Mouse (Mus musculus): ENCODE measurements around the gene Stum. TPM values are rescaled to one million over a fixed set of nuclear protein-coding genes. Genes with fewer than 3 reads are reported as not detected.

Stum gene
- total and polyA plus RNA-seq, 3 experiments, result 0.42 to 0.61 (median 0.51) TPM

DNA sequence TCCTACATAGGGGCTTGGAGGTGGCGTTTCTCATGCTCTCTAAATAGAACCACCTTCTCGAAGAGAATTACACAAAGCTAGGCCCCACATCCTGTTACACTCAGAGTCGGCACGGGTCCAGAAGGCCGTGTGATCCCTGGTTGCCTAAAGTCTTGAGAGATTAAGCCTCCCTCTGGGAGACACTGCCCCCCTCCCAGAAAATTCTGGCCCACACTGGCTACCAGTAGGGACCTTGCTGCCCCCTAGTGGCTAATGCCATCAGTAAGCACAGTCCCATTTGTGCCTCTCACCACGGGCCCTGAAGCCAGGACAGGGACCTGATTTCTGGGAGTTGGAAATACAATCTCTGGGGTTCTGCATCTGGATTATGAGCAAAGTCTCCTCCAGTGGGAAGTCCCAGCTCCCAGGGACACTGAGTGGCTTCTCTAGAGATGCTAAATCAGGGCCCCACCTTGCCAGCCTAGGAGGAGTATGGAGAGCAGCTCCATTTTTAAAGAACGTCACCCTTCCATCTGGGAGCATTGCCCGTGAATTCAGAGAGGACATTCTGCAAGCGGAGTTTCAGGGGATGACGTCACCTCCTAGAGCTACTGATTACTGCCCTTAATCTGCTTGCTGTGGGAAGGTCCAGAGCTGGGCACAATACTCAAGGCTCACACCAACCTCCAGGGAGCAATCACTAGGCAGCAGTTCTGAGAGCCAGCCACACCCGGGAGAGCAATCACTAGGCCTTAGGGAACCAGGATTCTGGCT, 61.1 kb downstream of the Stum start:
- peak overlapping the region; percentile 15; the same call in 1 of the 2 replicates for H3K9ac ChIP-seq (ENCODE audit: insufficient read depth, low read depth)
- H3K27ac ChIP-seq (ENCODE audit: insufficient read depth, low read depth), result peak overlapping the region; percentile 90
- H3K4me2 ChIP-seq (ENCODE audit: insufficient read depth, low read depth, poor library complexity, severe bottlenecking), result no peak overlapping the region
- H3K79me2 ChIP-seq (replicated peaks; ENCODE audit: control insufficient read depth, extremely low read depth, insufficient read depth, poor library complexity, severe bottlenecking), result no peaks in the 10 kb centered on the region
- H3K4me3 ChIP-seq (replicated peaks in 1 of 3; ENCODE audit: low read depth in 2 of 3, low read length in 2 of 3, poor library complexity in 1 of 3), result no peak overlapping the region
- TF ChIP-seq MYC (IDR thresholded peaks at IDR 0.05; ENCODE audit: low read depth, low read length), result 0 out of 2 replicates have a peak, but pooled peaks have one; percentile 52
- TF ChIP-seq NRF1 (IDR thresholded peaks at IDR 0.05; ENCODE audit: low read depth, low read length), result no peak
- no peak for TF ChIP-seq MAX (IDR thresholded peaks at IDR 0.05; ENCODE audit: low read length)
- peak; percentile 80 for TF ChIP-seq RAD21 (IDR thresholded peaks at IDR 0.05; ENCODE audit: low read depth, low read length)
- TF ChIP-seq CTCF (conservative IDR thresholded peaks at IDR 0.05 in 1 of 2, IDR thresholded peaks at IDR 0.05 in 1 of 2; ENCODE audit: low read depth in 2 of 2, low read length in 2 of 2), result peak; percentile 63 to 91
- TF ChIP-seq BHLHE40 (IDR thresholded peaks at IDR 0.05; ENCODE audit: low read depth, low read length), result peak; percentile 65
- TF ChIP-seq E2F4 (IDR thresholded peaks at IDR 0.05; ENCODE audit: insufficient replicate concordance, low read depth, low read length), result no peak
- TF ChIP-seq POLR2A (IDR thresholded peaks at IDR 0.05; ENCODE audit: low read depth, low read length), result no peak
- peak; percentile 21; the same call in 1 of the 2 replicates for TF ChIP-seq TCF12 (IDR thresholded peaks at IDR 0.05; ENCODE audit: low read depth, low read length)
- TF ChIP-seq UBTF (IDR thresholded peaks at IDR 0.05; ENCODE audit: low read depth, low read length), result 0 out of 2 replicates have a peak, but pooled peaks have one; percentile 40
- peak; percentile 56; the same call in 1 of the 2 replicates for TF ChIP-seq JUND (conservative IDR thresholded peaks at IDR 0.05; ENCODE audit: low read depth, low read length)
- TF ChIP-seq MEF2A (IDR thresholded peaks at IDR 0.05; ENCODE audit: borderline replicate concordance, low read depth, low read length), result 0 out of 2 replicates have a peak, but pooled peaks have one; percentile 36
- no peak for TF ChIP-seq CHD2 (IDR thresholded peaks at IDR 0.05; ENCODE audit: low read length)
- TF ChIP-seq MAZ (IDR thresholded peaks at IDR 0.05; ENCODE audit: low read depth, low read length), result peak; percentile 97
- peak; percentile 57; the same call in 1 of the 2 replicates for TF ChIP-seq JUN (IDR thresholded peaks at IDR 0.05; ENCODE audit: insufficient read depth, low read depth, low read length)
- TF ChIP-seq ELF1 (IDR thresholded peaks at IDR 0.05; ENCODE audit: low read depth, low read length), result no peak
- TF ChIP-seq SMC3 (IDR thresholded peaks at IDR 0.05; ENCODE audit: low read depth, low read length), result peak; percentile 90
- peak; percentile 36 for TF ChIP-seq ZC3H11A (IDR thresholded peaks at IDR 0.05; ENCODE audit: low read depth, low read length)
- no peak; the same call in 1 of the 2 replicates for TF ChIP-seq ZNF384 (IDR thresholded peaks at IDR 0.05; ENCODE audit: low read depth, low read length)
- TF ChIP-seq POLR2AphosphoS2 (IDR thresholded peaks at IDR 0.05; ENCODE audit: low read depth, low read length), result no peak
- TF ChIP-seq TBP (conservative IDR thresholded peaks at IDR 0.05; ENCODE audit: low read depth, low read length), result no peak
- no peak for TF ChIP-seq KAT2A (IDR thresholded peaks at IDR 0.05; ENCODE audit: insufficient replicate concordance, low read length)
- TF ChIP-seq PAX5 (IDR thresholded peaks at IDR 0.05; ENCODE audit: low read length), result no peak
- peak; percentile 41 for TF ChIP-seq IRF4 (IDR thresholded peaks at IDR 0.05; ENCODE audit: low read depth, low read length)
- H3K36me3 ChIP-seq (replicated peaks in 1 of 2; ENCODE audit: control insufficient read depth in 1 of 2, insufficient read depth in 1 of 2, low read length in 1 of 2), result peaks cover 30 to 59% of the 10 kb centered on the region in 2 experiments
- H3K4me1 ChIP-seq (ENCODE audit: control insufficient read depth in 1 of 2, insufficient read depth in 2 of 2), result peaks cover 54 to 96% of the 10 kb centered on the region in 2 experiments
- no peaks in the 10 kb centered on the region for H3K27me3 ChIP-seq (replicated peaks)
- in situ Hi-C loops (cut with MboI; ENCODE audit: low pct_ligation_motif_present, low pct_unique_long_range_greater_than_20kb, low sequenced_read_pairs) (loop anchor here (25.0 kb wide), 1 partner anchor 560 kb away; no protein-coding TSS in a partner anchor), dilution Hi-C loops (cut with MboI; ENCODE audit: extremely low pct_ligation_motif_present, extremely low pct_unique_long_range_greater_than_20kb, low sequenced_read_pairs) (no loop called here)
- H3K9me3 ChIP-seq (replicated peaks; ENCODE audit: low read length), result no peaks in the 10 kb centered on the region
- peak; percentile 84 for DNase-seq (ENCODE audit: extremely low read depth)

All from CH12.LX (cell line).